Comparison of ENCODE assay signal across 9 mouse cellular contexts in the genomic region with DNA sequence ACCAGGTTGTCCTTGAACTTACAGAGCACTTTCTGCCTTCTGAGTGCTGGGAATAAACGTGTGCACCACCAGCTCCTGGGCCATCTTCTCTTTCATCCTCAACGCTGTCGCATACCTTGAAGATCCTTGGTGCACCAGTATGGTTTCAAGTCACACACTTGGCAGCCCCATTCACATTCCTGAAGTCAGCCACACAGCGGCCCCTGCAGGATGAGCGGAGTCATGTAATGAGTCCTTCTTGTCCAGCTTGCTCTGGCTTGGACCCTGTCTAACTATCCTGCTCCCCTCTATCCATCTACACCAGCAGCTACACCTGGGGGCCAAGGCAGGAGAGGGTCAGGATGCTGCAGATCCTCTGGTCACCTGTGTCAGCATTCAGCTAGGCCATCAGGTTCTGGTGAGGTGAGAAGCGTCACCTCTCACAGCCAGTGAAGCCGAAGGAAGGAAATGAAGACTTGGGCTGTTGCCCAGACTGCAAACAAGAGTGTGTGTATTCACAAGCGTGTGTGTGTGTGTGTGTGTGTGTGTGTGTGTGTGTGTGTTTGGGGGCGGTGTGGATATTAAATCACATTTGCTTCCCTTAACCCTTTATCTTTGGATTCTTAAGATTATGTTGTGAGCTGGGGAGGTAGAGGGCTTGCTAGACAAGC. TPM values are rescaled to one million over a fixed set of nuclear protein-coding genes. Genes with fewer than 3 reads are reported as not detected.
DNase-seq lines count a peak whose midpoint lies in the region; ATAC-seq and TF ChIP-seq lines count a peak whose summit lies in the region.
"Had no signal": no experiment of that assay in that cellular context is flagged by ENCODE, and none has a peak within 500 bp of the region (broad histone marks: within the 10 kb centered on the region; RNA-seq: fewer than 3 reads in every experiment).

No protein-coding gene starts in this region.

- no peaks in the 10 kb centered on the region; the same call in 1 of the 2 replicates for H3K27me3 ChIP-seq in cerebellum, adult 2 months (ENCODE audit: control insufficient read depth, insufficient read depth, low read length)
- H3K27me3 ChIP-seq in liver, embryonic 12.5 days (replicated peaks): peaks cover 13% of the 10 kb centered on the region; the same call in 1 of the 2 replicates

- no peak for TF ChIP-seq POLR2A in cerebellum, adult 2 months (IDR thresholded peaks at IDR 0.05; ENCODE audit: borderline replicate concordance, insufficient read depth, low read length)

- H3K9ac ChIP-seq in liver, embryonic 12.5 days: no peak overlapping the region; the same call in 1 of the 2 replicates
- H3K9ac ChIP-seq: liver, embryonic 15.5 days had no signal

- no peak overlapping the region for H3K27ac ChIP-seq in cerebellum, adult 2 months (ENCODE audit: insufficient read depth, low read length)
- H3K27ac ChIP-seq in liver, embryonic 12.5 days: no peak overlapping the region
- H3K27ac ChIP-seq: liver, embryonic 15.5 days had no signal

- peak; percentile 37; the same call in 1 of the 2 replicates for TF ChIP-seq CTCF in cerebellum, adult 2 months (IDR thresholded peaks at IDR 0.05; ENCODE audit: borderline replicate concordance, insufficient read depth, low read depth, low read length)

- no peaks in the 10 kb centered on the region for H3K4me1 ChIP-seq in cerebellum, adult 2 months (ENCODE audit: control insufficient read depth, insufficient read depth, low read length)
- H3K4me1 ChIP-seq in liver, embryonic 12.5 days: peaks cover 36% of the 10 kb centered on the region

- no peak overlapping the region for H3K4me3 ChIP-seq in cerebellum, adult 2 months (replicated peaks; ENCODE audit: insufficient read depth, low read depth, low read length)
- no peak overlapping the region for H3K4me3 ChIP-seq in liver, embryonic 12.5 days
- H3K4me3 ChIP-seq: liver, embryonic 15.5 days had no signal

- ATAC-seq in liver, embryonic 12.5 days: no peak

- no peak for DNase-seq in cerebellum, adult 2 months
- no peak for DNase-seq in cerebellum, adult 8-10 months
- DNase-seq in liver: peak; percentile 71
- peak; percentile 73 to 77 for DNase-seq in adrenal gland, postnatal 36 days
- DNase-seq in induced T-regulatory cell, adult 2 months (ENCODE audit: low read depth): peak; percentile 26
- peak; percentile 51 for DNase-seq in naive thymus-derived CD4-positive, alpha-beta T cell, adult 2 months (ENCODE audit: low read depth)
- no peak for DNase-seq in T-cell, adult 2 months (ENCODE audit: low spot score)

- no peaks in the 10 kb centered on the region for H3K36me3 ChIP-seq in liver, embryonic 12.5 days
- H3K36me3 ChIP-seq: liver, embryonic 15.5 days had no signal

- 38% methylated on average over 9 of the region's 9 CpGs for WGBS in cerebellum, adult 2 months
- WGBS in liver, embryonic 12.5 days (ENCODE audit: insufficient replicate concordance): 49% methylated on average over 9 of the region's 9 CpGs

- H3K4me2 ChIP-seq in liver, embryonic 12.5 days: no peak overlapping the region
- H3K4me2 ChIP-seq: liver, embryonic 15.5 days had no signal

- H3K9me3 ChIP-seq in liver, embryonic 12.5 days (replicated peaks): no peaks in the 10 kb centered on the region
- H3K9me3 ChIP-seq: liver, embryonic 15.5 days had no signal

RNA-seq across cellular contexts. Expression of a gene that starts 18.0 kb away (rescaled TPM):
- polyA plus RNA-seq in cerebellum, adult 2 months (2012; rRNA removed): 9.9 and 11.2 TPM in 2 replicates
- polyA plus RNA-seq in liver, embryonic 12.5 days (2016; fragmentation: Nextera tagmentation; extraction: Ambion mirVana): 34.2 and 36.3 TPM in 2 replicates
- 10 to 100 TPM; 47.0 to 51.6 TPM for total RNA-seq in adrenal gland, postnatal 36 days (2021)

Comparison
In these comparisons a context has a peak if more than half of its experiments do, and no peak if none do; other contexts are left out.
1. DNase-seq: peak in liver (single experiment), adrenal gland, postnatal 36 days (2 of 2), induced T-regulatory cell, adult 2 months (single experiment) and naive thymus-derived CD4-positive, alpha-beta T cell, adult 2 months (single experiment); none in cerebellum, adult 2 months (0 of 2), cerebellum, adult 8-10 months (single experiment) and T-cell, adult 2 months (single experiment).